Mouse (Mus musculus) B cell, adult 2 months (primary cell): Measurements from ENCODE around the gene Ucp1.
"Not testable (repeated sequence)": the region's sequence is repeated elsewhere in the genome, so short reads cannot be mapped to it uniquely, and the experiment has no call there.

Source experiments
- DNase-seq, 2 experiments: peaks; one replicate each; pipeline ENCODE4 v3.0.0; 2022

Ucp1 gene

GRCm38 (mm10) chr8:83290176-83290575, at the start of gene Ucp1:
TSS of gene Ucp1 (plus strand) at chr8:83290352.
- DNase-seq, result no peak

GRCm38 (mm10) chr8:83244151-83244550, 46.0 kb upstream of the Ucp1 start:
- no peak for DNase-seq

- no peak for DNase-seq
These were observed 39.3 kb upstream of the Ucp1 start for GRCm38 (mm10) chr8:83250858-83251257.

- DNase-seq, result no peak
These were observed 38.5 kb upstream of the Ucp1 start for GRCm38 (mm10) chr8:83251362-83252246.

GRCm38 (mm10) chr8:83252791-83253190, 37.4 kb upstream of the Ucp1 start:
- no peak for DNase-seq

- DNase-seq, result no peak
These were observed 32.5 kb upstream of the Ucp1 start for GRCm38 (mm10) chr8:83257631-83258030.

- peak; percentile 74 to 75 for DNase-seq
These were observed 29.5 kb upstream of the Ucp1 start for GRCm38 (mm10) chr8:83260418-83261215.

- DNase-seq, result no peak
These were observed 19.0 kb upstream of the Ucp1 start for GRCm38 (mm10) chr8:83271172-83271571.

- DNase-seq, result no peak
These were observed 17.7 kb upstream of the Ucp1 start for GRCm38 (mm10) chr8:83272464-83272863.

- DNase-seq, result no peak
These were observed 15.7 kb upstream of the Ucp1 start for GRCm38 (mm10) chr8:83274470-83274869.

- no peak for DNase-seq
These were observed 11.7 kb upstream of the Ucp1 start for GRCm38 (mm10) chr8:83278431-83278830.

GRCm38 (mm10) chr8:83285391-83285790, 4.8 kb upstream of the Ucp1 start:
- no peak for DNase-seq

- no peak for DNase-seq
These were observed 7.2 kb downstream of the Ucp1 start for GRCm38 (mm10) chr8:83297375-83297774.

GRCm38 (mm10) chr8:83300135-83300534, 10.0 kb downstream of the Ucp1 start:
- DNase-seq, result peak; percentile 29 to 37

GRCm38 (mm10) chr8:83304946-83305345, 14.8 kb downstream of the Ucp1 start:
- DNase-seq, result no peak

GRCm38 (mm10) chr8:83309836-83310235, 19.7 kb downstream of the Ucp1 start:
- no peak for DNase-seq

GRCm38 (mm10) chr8:83315084-83315483, 24.9 kb downstream of the Ucp1 start:
- not testable (repeated sequence) for DNase-seq

GRCm38 (mm10) chr8:83315691-83316090, 25.5 kb downstream of the Ucp1 start:
- DNase-seq, result no peak

- DNase-seq, result no peak
These were observed 30.4 kb downstream of the Ucp1 start for GRCm38 (mm10) chr8:83320543-83320942.

- no peak for DNase-seq
These were observed 32.2 kb downstream of the Ucp1 start for GRCm38 (mm10) chr8:83322374-83322773.

- no peak for DNase-seq
These were observed 32.9 kb downstream of the Ucp1 start for GRCm38 (mm10) chr8:83323056-83323455.

GRCm38 (mm10) chr8:83327889-83328288, 37.7 kb downstream of the Ucp1 start:
- DNase-seq, result no peak

- no peak for DNase-seq
These were observed 41.4 kb downstream of the Ucp1 start for GRCm38 (mm10) chr8:83331567-83331898.
